Mouse (Mus musculus) erythroblast, embryonic 14.5 days (primary cell): Measurements from ENCODE around the gene Dtx2.

Experiments
- GATA1 ChIP-seq: IDR thresholded peaks from 2 replicates; pipeline ENCODE4 v1.6.1; 2012; ENCODE audit warnings: low read length, inconsistent platforms, mixed read lengths
- TAL1 ChIP-seq: IDR thresholded peaks from 3 replicates; pipeline ENCODE4 v1.6.1; 2012; ENCODE audit warnings: low read length, inconsistent platforms, mixed read lengths

GRCm38 (mm10) chr5:136014877-136015276 is 20.3 kb downstream of the Dtx2 start:
- TF ChIP-seq TAL1: no peak
- no peak for TF ChIP-seq GATA1
